Mouse (Mus musculus) liver, embryonic 14.5 days (tissue): ENCODE data around the gene Card14.
A peak's percentile ranks its signal among the peaks of the same experiment; 100 is the strongest.
"Not testable (repeated sequence)": the region's sequence is repeated elsewhere in the genome, so short reads cannot be mapped to it uniquely, and the experiment has no call there.

Experiments
- CTCF ChIP-seq: IDR thresholded peaks from 2 replicates; pipeline ENCODE4 v1.5.1; 2016; ENCODE audit warnings: antibody characterized with exemption, low read depth, control low read depth
- EP300 ChIP-seq: IDR thresholded peaks from 2 replicates; pipeline ENCODE4 v1.6.1; 2016; ENCODE audit warnings: antibody characterized with exemption, low read depth

DNA sequence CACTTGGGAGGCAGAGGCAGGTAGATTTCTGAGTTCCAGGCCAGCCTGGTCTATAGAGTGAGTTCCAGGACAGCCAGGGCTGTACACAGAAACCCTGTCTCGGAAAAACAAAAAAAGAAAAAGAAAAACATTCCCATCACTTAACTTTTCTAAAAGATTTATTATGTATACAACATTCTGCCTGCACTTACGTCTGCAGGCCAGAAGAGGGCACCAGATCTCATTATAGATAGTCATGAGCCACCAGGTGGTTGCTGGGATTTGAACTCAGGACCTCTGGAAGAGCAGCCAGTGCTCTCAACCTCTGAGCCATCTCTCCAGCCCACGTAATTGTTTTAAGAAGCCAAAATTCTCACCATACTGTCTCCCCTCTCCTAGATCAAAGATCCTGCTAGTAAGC lies 35.1 kb upstream of the Card14 start:
- peak; percentile 65 for TF ChIP-seq CTCF
- not testable (repeated sequence) for TF ChIP-seq EP300
